Mouse (Mus musculus) CD4-positive, CD25-positive, alpha-beta regulatory T cell (primary cell): ENCODE measurements around the gene Olfr713. TPM values are rescaled to one million over a fixed set of nuclear protein-coding genes. Genes with fewer than 3 reads are reported as not detected.

Experiments
- polyA plus RNA-seq: library from polyadenylated mRNA; unstranded; fragments of 100-300 nt; shearing (Covaris generic); gene quantifications from one replicate; pipeline ENCODE4 v1.2.1, GENCODE M21; 2017

Gene Olfr713
- polyA plus RNA-seq: not detected

GRCm38 (mm10) chr7:107030874-107031273 is at the start of gene Olfr713:
TSS of gene Olfr713 (plus strand) at chr7:107031174.

GRCm38 (mm10) chr7:107005972-107006371 is 25.0 kb upstream of the Olfr713 start, which contains the start of gene Olfr2:
TSS of gene Olfr2 (minus strand) at chr7:107006072.

GRCm38 (mm10) chr7:107070681-107071080 is 39.7 kb downstream of the Olfr713 start, which contains the start of gene Olfr714:
TSS of gene Olfr714 (plus strand) at chr7:107070981.

Other genes starting within 250 kb of the Olfr713 start
- not detected for gene Olfr699, start 238.0 kb upstream of the Olfr713 start, polyA plus RNA-seq
- gene Olfr700, start 222.3 kb upstream of the Olfr713 start, polyA plus RNA-seq: not detected
- not detected for gene Olfr701, start 217.0 kb upstream of the Olfr713 start, polyA plus RNA-seq
- not detected for gene Olfr702, start 197.3 kb upstream of the Olfr713 start, polyA plus RNA-seq
- not detected for gene Olfr703, start 187.8 kb upstream of the Olfr713 start, polyA plus RNA-seq
- gene Olfr704, start 168.0 kb upstream of the Olfr713 start, polyA plus RNA-seq: not detected
- gene Olfr705, start 154.3 kb upstream of the Olfr713 start, polyA plus RNA-seq: not detected
- gene Olfr706, start 143.0 kb upstream of the Olfr713 start, polyA plus RNA-seq: not detected
- gene Olfr707, start 129.9 kb upstream of the Olfr713 start, polyA plus RNA-seq: not detected
- gene Olfr1532-ps1, start 123.2 kb upstream of the Olfr713 start, polyA plus RNA-seq: not detected
- gene Olfr709-ps1, start 99.0 kb upstream of the Olfr713 start, polyA plus RNA-seq: not detected
- not detected for gene Olfr710, start 82.9 kb upstream of the Olfr713 start, polyA plus RNA-seq
- 0.19 TPM for gene Olfr6, start 67.2 kb upstream of the Olfr713 start, polyA plus RNA-seq
- not detected for gene Olfr711, start 55.7 kb upstream of the Olfr713 start, polyA plus RNA-seq
- not detected for gene Olfr2, start 25.1 kb upstream of the Olfr713 start, polyA plus RNA-seq
- gene Olfr714, start 39.8 kb downstream of the Olfr713 start, polyA plus RNA-seq: not detected
- not detected for gene Olfr17, start 62.0 kb downstream of the Olfr713 start, polyA plus RNA-seq
- not detected for gene Olfr715b, start 79.2 kb downstream of the Olfr713 start, polyA plus RNA-seq
- gene Olfr715, start 99.9 kb downstream of the Olfr713 start, polyA plus RNA-seq: 0.05 TPM
- gene Olfr716, start 107.2 kb downstream of the Olfr713 start, polyA plus RNA-seq: 0.07 TPM
- not detected for gene Nlrp14, start 135.8 kb downstream of the Olfr713 start, polyA plus RNA-seq
- gene Rbmxl2, start 178.3 kb downstream of the Olfr713 start, polyA plus RNA-seq: not detected